Mouse (Mus musculus) yolk sac, embryonic 10.5 days (tissue): Measurements from ENCODE around the gene Mapk8.

Experiments used
- DNase-seq: peaks from one replicate; pipeline ENCODE4 v3.0.0-alpha.2; 2017; ENCODE audit warnings: low spot score

Mapk8 gene

DNA sequence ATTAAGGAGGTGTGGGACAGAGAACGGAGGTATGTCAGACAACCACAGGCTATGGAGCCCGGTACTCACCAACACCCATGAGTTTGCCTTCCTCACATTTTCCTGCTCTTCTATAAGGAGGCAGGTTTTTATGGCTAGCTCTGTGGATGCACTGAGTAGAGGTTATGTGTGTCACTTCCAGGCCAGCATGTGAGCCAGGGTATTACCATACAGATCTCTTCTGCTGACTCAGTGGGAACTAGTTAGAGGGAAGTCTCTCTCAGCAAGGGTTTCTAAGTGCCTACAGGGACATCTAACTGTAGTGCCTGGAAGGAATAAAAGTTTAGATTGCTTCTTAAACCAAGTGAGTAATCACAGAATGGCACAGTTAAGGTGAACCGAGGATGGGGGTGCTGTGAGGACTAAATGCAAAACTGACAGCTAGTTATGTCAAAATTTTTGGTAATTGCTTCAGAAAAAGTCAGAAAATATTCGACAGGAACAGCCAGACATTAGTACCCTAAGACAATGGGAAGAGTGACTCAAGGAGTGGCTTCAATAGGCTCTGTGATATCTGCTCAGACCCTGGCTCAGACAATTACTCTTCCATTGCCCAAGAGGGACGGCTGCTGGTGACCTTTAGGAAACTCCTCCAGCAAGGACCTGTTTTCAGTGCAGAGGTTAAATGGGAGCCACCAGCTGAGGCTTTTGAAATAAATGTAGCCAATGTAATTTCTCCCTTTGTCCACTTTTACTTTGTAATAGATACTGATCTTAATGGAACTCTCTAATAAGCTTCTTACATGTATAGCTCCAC lies 48.7 kb downstream of the Mapk8 start:
- DNase-seq = no peak

DNA sequence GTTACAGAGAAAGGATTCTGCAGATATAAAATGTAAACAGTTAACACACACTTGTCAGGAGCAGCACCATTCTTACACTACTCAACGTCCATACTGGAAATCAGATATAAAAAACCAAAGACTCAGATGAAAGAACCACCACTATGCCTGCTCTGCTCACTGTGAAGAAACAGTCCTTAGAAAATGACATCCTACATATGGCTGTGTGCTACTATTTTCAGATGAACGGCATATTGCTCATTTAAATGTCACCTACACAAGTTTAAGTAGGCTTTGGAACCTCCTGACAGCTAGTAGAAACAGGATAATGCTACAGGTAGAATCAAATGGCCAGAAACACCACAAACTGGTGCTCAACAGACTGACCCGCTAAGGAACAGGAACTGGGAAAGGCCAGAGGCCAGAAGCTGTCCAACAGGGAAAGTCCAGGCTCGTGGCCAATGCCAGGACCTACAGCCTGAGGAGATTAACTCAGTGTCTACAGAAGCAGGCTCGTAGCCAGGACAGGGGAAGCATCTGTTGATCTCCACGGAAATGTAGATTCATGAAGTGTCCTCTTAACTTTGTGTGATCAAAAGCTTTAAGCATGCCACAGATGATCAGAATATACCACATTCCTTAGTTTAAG lies 66.0 kb downstream of the Mapk8 start:
- DNase-seq = no peak

DNA sequence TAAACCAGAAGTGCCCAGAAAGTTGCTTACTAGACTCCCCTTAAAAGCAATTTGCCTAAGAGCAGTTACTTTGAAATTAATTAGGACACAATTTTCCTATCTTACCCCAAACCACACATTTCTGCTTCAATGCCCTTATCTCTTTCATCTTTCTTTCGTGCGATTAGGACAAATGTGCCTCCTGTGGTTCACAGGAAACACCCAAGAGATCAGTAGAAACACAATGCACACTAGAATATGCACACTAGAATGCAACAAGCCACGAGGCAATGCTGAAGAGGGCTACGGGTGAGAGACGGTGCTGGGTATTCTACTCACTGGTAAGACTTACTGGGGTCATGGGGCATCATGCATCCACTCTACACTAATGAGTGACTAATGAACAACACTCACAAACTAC lies 68.2 kb downstream of the Mapk8 start:
- no peak for DNase-seq

DNA sequence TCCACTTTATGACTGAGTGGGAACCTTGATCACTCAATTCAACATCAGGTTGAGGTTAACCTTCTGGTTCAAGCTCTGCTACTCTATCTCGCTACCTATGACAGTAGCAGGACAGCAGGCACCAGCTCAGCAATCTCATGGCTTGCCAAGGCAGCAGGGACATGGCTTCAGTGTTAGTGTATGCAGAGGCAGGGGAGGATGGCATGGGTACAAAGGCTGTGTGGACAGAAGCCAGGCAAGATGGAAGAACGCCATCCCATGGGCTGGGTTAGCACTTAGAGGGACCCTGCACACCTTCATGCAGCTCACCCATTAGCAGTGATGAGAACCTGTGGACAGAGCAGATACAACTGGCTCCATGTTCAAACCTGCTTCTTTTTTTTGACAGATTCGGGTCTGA lies 69.7 kb downstream of the Mapk8 start:
- no peak for DNase-seq

DNA sequence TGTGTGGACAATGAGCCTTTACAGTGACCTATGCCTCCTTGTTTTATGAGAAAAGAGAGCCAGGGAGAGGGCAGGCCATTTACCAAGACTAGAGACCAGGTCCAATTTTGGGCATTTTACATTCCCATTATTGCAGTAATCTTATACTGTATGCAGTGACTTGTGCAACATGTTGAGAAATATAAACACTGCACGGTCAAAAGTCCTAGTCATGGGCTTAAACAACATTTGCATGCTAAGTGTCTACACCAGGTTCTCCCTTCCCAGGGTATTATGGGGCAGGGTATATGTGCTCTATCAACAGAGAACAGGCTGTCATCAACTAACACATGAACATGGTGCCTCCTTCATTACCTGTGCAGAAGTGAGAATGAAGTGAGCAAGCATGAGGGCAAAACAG lies 72.9 kb downstream of the Mapk8 start:
- DNase-seq = no peak

DNA sequence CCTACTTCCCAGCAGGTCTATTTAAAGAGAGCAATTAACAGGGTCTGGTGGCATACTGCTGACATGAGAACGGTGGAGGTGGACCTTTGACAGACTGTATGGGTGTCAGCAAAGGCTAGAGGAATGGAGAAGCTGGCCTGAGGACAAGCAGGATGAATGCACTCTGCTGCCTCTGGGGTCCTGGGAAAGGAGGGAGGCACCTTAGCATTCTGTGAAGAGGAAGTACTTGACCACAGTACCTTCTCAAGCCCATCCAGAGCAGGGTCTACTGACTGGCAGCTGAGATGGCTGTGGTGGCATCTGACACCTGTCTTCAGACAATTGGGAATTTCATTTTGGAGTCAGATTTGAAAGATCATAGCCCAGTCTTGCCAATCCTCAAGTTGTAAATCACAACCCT lies 73.7 kb downstream of the Mapk8 start:
- DNase-seq = no peak

DNA sequence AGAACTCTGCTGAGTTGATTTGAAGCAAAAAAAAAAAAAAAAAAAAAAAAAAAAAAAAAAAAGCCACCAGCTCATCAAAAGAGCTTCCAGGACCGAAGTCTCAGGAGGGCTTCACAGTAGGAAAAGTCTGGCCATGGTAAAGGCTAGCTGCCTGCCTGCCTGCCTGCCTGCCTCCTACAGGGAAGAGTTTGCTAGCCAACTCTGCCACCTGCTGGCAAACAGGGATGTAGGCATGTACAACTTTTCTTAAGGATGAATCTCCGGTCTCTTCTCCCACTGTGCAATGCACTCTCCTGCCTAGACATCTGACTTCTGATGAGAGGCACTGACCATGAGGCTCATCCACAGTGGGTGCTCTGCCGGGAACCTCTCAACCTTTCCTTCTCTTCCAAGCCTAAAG lies 75.7 kb downstream of the Mapk8 start:
- DNase-seq = peak; percentile 67

DNA sequence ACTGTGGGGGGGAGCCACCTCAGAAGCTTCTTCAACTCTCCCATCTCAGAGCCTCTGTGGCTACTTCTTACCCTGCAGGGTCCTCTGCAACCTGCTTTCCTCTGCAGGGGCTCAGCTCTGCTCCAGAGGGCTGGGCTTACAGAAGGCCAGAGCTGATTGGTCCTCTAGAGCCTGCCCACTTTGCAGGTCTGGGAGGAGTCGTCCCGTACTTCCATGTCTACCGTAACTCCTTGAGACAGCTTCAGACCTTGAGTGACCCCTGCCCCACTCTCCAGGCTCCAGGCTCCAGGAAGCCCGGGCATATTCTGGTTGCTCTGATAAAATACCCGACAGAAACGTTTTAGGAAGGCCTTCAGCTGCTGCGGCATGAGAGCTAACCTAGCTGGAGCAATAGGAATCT lies 76.9 kb downstream of the Mapk8 start:
- peak; percentile 71 for DNase-seq

DNA sequence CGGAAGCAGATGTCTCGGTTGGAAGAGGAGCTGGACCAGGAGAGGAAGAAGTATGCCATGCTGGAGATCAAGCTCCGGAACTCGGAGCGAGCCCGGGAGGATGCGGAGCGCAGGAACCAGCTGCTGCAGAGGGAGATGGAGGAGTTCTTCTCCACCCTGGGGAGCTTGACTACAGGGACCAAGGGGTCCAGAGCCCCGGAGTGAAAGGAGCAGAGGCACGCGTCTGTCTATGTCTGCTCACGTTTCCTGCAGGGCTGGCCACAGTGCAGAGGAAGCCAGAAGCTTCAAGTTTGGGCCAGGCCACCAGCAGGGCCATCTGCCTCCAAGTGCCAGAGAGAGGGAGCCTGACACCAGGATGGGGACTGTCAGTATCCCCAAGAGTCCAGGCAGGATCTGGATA lies 77.6 kb downstream of the Mapk8 start:
- no peak for DNase-seq

DNA sequence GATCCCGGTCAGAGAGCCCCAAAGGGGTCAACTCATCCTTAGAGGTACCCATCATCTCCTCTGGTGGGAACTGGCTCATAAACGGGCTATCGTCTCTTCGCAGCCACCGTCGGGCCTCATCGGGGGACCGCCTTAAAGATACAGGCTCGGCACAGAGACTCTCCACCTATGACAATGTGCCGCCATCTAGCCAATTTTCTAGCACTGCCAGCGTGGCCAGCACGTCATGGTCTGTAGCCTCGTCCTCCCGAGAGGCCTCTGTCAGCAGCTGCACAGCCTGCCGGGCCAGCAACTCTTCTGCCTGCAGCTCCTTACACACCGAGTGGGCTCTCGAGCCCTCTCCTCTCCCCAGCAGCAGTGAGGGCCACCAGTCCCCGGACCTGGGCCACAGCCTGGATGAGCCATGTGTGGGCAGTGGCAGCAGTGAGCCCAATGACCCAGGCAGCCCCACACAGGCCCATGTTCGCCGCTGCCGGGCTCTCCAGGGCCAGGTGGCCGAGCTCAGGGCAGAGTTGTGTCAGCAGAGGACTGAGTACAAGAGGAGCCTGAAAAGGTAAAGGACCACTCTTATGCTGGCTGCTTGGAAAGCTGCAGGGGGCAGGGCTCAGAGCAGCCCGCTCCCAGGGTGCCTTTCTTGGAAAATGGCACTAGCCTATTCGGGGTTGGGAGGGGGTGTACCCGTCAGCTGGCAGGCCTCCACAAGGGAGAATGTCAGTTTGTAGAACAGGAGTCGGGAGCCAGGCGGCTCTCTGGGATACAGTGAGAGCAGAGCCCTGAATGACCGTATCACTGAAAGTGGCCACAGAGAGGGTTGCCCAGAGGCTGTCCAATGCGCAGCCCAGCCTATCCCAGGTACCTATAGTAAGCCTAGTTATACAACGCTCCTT lies 79.8 kb downstream of the Mapk8 start:
- no peak for DNase-seq

DNA sequence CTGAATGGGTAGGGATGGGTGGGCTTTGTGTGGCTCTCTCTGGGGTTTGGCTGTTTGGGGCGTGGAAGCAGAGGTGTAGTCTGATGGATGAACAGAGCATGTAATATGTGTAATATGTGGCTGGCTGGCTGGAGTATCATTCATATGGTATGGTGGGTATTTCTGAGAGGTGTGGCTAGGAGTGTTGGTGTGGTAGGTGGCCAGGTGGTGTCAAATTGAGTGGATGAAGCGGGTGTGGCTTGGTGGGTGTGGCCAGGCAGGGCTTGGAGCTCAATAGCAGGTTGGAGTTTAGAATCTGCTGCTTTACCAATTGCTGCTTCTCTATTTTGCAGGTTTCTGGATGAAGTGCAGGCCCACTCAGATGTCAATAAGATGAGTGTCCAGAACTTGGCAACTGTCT lies 82.9 kb downstream of the Mapk8 start:
- no peak for DNase-seq

DNA sequence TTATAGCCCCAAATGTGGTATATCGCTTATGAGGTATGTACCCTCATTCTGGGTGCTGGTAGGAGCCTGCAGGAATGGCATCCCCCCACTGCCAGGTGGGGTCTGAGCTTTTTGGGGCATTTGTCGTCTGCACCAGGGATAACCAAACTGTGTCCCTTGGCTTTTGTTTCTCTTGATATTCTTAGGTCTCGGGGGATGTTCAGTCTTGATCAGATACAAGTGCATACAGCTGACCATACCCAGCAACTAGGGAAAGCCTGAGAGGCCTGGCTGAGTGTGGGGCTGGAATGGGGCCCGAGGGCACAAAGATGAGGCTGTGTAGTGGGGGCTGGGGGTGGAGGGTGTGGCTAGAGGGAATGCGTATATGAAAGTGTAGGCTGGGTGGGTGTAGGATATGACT lies 83.3 kb downstream of the Mapk8 start:
- DNase-seq = no peak

DNA sequence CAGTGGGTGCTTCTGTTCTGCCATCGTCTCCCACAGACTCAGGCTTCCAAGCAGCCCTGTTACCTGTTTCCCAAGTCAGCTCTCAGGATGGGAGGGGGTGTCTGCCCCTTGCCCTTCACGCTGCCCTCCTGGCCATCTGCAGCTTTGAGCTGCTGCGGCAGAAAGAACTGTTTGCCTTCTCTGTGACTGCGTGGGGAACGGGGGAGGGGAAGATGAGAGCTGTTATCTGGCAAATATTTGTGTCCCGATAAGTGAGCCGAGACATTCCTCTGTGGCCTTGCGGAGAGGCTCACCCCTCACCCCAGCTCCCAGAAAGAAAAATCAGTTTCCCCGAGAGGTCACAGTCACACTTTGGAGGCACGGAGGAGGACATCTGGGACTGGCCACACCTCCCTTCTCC lies 84.2 kb downstream of the Mapk8 start:
- DNase-seq = peak; percentile 81

DNA sequence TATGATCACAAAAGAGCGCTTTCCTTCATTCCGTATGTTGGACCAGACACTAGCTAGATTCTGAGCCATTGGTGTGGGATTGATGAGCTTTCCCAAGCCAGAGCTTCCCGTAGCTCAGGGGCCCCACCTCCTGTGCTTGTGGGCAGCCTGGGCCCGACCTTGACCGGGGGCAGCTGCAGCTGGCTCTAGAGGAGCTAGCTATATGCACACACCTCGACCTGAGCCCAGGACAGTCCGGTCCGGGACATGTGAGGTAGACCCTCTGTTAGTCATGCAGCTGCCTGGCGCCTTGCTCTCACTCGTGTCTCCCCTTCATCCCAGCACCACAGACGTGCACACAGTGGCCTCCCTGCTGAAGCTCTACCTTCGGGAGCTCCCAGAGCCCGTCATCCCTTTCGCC lies 84.8 kb downstream of the Mapk8 start:
- DNase-seq = peak; percentile 21

DNA sequence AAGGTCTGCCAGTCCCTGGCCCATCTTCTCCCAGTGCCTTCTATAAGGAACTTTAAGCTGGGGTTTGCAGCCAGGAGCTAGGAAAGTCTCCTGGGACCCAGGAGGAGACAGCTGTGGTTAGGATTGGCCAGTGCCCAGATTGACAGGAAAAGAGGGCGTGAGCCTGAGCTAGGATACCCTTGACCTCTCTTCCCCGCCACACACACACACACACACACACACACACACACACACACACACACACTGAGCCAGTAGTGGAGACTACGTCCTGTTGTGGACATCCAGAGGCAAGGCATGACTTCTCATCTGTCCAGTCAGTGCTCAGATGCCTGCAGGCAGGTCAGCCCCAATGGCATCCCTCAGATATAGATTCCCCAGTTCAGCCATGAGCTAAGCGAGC lies 85.4 kb downstream of the Mapk8 start:
- DNase-seq = no peak

DNA sequence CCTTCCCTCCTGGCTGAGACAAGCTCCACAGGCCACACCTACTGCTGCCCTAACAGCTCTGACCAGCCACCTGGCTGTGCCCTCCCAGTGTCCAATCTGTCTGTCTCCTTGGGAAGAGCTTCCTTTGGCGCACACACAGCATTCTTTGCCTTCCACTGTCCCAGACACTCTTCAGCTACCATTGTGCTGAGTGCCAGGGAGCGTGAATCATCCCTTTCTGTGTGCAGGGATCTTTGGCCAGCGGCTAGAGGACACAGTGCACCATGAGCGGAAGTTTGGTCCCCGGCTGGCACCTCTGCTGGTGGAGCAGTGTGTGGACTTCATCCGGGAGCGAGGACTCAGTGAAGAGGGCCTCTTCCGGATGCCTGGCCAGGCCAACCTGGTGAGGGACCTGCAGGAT lies 88.1 kb downstream of the Mapk8 start:
- DNase-seq = no peak

DNA sequence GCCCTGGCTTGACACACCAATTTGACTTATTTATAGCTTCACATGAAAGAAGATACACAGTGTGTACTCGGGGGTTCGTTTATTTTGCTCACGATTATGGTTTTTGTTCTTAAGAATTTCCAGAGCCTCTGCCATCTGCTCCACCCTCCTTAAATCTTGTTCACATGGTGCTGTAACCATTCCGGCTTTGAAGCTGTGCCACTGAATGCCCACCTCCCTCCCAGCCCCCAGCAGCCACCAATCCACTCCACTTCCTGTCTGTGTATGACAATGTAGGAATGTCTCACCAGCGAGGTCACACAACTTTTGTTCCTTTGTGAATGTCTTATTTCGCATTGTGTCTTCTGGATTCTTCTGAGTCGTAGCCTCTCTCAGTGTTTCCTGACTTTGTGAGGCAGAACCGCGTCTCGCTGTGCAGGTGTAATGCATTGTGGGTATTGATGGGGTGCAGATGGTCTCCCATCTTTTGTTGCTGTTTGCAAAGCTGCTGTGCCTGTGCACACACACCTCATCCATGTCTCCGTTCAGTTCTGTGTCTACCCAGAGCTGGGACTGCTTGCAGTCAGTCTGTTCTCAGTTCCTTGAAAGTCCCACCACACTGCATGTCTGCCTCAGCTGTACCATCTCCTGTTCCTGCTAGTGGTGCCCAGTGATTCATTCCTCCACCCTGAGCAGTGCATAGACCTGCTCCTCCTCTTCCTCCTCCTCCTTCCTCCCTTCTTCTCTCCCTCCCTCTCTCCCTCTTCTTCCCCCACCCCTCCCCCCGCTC lies 89.2 kb downstream of the Mapk8 start:
- DNase-seq = no peak

DNA sequence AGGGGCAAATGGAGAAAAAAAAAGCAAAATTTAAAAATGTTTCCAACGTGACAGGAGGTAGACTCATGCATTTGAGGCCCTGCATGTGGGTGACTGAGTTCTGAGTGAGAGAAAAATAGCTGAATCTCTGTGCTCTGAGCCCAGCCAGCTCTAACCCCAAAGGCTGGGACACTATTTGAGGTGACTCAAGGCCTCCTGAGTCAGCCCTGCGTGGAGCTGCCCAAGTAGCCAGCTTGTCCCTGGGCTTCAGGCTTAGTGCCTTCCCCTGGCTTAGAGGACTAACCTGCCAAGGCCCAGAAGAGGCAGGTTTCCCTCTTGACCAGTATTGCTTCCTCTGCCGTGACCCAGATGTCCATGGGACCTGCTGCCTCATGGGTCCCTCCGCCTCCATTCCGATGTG lies 91.7 kb downstream of the Mapk8 start:
- DNase-seq = no peak

DNA sequence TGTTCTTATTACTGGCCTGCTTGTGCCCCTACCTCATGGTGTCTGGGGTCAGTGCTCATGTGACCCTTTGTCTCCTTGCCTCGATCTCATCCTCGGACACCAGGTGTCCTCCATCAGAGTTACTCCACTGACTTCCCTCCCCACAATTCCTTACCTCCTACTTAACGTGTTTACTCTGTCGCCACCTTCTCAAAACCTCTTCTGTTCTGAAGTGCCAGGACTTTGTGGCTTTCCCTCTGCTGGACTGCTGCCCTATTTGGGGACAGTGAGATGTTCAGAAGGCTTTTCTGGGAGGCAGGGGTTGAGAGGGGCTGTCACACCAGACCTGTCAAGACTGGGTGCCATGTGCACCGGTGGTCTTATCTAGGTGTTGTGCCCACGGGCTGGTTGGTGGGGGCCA lies 94.1 kb downstream of the Mapk8 start:
- DNase-seq = no peak

DNA sequence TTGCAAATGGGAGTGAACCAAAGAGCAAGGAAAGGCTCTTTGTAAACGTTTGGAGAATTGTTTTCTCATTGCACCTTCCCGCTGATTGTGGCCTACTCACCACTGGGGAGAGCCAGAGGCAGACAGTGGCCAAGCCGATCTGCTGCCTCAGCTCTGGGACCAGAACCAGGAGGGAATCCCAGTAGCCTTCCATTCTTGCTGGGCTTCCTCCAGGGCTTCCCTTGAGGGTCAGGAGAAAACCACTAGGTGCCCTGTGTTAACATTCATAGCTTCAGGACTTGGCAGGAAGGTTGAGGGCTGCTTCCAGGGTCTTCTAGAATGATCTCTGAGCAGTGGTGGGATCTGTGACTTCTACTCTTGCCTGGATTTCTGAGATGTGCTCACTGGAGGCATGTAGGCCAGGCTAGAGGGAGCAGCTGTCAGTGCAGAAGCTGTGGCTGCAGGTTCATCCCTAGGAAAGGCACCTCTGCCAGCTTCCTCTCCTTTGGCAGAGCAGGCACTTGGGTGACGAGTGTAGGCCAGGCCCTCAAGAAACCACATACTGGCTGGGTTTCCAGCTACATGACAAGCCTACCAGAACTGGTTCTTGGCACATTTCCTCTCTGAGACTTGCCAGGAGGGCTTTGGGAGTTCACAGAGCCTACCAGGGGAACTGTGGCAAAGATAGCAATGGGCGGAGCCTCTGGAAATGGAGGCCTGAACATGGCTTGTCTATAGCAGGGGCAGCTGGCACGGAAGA lies 94.8 kb downstream of the Mapk8 start:
- DNase-seq = no peak

DNA sequence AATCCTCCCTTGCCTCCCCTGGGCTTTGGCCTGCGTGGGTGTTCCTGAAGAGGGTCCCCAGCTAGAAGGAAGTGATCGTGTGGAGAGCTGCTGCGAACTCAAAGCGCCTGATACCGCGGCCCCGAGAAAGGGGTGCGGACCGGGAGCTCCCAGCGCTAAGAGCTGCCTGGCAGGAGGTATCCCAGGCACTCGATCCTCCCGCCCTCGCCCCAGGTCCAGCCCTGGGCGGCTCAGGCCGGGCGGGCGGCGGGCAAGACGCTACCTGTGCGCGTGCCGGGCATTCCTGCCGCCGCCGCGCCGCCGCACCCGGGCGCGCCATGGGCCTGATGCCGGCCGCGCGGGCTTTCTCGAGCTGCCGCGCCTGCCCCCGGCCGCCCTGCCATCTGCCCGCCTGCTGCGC lies 95.9 kb downstream of the Mapk8 start:
- DNase-seq = peak; percentile 32

DNA sequence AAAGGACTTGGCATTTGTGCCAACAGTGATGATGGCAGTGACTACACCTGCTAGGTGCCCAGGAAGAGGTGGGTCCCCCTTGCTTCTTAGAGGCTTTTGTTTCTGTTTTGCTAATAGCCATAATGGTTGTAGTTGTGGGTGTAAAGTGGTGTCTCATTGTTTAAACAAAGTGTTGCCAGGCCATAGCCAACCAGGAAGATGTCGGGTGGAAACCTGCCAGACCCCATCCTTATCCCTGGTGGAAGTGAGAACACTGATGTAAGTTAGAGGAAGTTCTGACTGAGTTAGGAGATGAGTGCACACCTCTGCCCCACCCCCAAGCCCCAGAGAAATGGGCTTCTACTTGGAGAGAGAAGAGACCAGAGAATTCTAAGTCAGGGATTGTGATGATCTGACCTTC lies 98.8 kb downstream of the Mapk8 start:
- DNase-seq = no peak
